Mouse (Mus musculus) natural killer cell, adult 2 months (primary cell): Measurements from ENCODE around the gene Cpvl.

Experiments used
- DNase-seq, 2 experiments: peaks; one replicate each; pipeline ENCODE4 v3.0.0; 2022; ENCODE audit warnings: low spot score in 2 of 2

Cpvl gene

DNA sequence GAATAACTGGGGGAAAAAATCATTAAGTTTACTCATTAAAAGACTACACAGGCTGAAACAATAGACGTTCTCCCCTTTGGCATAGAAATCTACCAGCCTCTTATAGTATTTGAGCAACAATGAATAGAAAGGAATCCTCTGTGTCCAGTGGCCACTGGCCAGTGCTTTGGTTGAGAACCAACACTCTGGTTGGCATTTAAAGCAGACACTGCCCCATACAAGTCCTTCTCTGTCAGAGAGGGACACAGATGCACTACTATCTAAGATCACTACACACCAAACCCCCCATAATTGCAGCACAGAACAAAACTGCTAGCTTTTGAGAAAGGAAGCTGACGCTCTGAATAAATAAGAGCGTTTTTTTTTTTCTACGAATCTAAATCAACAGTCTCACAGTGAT lies 93.5 kb downstream of the Cpvl start:
- no peak for DNase-seq

DNA sequence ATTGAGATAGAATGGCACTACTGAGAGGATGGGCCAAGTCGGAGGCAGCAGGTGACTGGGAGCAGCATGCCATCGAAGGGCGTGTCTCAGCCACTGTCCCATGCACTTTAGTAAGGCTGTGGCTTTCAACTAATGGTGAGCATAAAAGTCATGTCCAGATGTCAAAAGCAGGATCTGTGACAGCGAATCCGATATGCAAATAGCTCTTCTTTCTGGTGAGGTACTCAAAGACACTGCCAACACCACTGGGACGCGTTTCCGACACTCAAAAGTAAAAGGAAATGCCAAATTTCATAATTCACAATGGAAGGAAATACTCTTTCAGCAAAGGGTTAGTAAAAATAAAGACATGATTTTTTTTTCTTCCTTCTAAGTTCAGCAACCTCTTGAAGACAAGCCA lies 94.0 kb downstream of the Cpvl start:
- DNase-seq, result no peak

DNA sequence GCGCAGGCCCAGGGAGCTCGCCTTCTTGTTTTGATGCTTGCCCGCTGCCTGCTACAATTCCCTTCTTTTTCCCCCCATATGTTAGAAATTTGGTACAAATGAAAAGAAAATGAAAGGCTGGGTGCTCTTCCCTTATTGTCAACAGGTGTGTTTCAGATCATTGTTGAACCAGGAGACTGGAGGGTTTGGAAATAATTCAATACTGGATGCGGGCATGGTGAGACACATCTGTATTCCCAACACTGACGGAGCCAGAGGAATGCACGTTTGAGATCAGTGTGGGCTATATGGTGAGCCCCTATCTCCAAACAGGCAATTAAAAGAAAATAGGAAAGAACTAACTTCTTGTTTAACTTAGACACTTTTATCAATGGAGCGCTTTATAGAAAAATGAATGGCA lies 95.1 kb downstream of the Cpvl start:
- DNase-seq, result no peak

DNA sequence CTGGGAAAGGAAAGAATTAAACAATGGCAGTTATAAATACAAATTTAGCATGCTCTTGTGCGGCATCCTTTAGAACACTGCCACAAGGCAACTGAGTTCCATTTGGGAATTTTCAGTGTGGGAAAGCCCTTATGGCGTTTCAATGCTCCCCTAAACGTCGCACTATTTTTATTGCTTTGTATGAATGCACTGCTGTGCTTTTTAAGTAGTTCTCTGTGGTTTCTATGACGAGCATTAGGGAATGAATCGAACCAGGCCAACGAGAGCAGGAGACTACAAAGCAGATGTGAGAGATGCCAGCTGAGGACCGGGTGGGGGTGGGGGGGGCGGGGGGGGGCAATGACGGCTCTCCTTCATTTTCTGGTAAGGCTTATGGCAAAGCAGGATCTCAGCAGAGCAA lies 96.8 kb downstream of the Cpvl start:
- no peak for DNase-seq

DNA sequence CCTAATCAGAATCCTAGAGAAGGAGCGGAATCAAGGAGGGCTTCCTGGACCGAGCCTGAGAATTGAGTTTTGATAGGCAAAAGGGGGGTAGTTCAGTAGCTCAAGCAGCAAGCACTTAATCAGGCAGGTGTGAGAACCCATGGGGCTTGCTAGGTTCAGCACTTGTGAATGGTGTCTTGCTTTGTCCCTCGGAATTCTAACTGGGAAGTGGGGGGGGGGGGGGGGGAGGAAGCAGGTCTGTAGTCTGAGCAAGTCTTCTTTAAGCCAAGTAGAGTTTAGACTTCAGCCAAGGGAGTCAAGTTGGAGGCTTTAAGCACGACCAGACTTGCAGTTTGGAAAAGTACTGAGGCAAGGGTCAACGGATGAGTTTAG lies 97.2 kb downstream of the Cpvl start:
- no peak for DNase-seq

DNA sequence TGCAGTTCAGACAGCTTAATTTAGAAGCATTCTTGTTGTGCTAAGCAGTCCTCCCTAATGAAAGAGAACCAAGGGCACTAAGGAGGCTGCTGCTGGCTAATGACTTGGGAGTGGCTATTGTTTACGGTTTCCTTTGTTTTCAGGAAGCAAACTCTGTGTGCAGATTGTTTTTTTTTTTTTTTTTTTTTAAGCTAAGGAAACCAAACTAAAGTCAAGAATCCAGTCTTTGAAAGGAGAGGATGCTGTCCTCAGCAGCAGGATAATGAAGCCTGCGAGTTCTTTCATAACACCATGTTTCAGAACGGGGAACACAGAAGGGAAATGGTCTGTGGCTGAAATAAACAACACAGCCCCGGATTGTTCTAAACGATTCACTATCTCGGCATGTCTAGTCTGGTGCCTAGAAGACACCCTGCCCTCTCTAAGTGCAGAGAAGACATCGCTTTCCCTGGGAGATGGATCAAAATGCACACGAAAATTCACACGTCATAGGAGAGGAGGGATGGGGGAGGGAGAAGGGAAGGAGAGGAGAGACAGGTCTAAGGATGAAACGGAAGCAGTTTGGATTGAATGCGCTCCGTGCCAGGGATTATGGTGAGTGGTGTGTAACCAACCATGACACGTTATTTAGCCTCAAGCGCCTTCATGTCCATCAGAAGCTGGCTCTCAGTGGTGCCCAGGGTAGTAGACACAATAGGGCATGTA lies 97.8 kb downstream of the Cpvl start:
- DNase-seq, result no peak

DNA sequence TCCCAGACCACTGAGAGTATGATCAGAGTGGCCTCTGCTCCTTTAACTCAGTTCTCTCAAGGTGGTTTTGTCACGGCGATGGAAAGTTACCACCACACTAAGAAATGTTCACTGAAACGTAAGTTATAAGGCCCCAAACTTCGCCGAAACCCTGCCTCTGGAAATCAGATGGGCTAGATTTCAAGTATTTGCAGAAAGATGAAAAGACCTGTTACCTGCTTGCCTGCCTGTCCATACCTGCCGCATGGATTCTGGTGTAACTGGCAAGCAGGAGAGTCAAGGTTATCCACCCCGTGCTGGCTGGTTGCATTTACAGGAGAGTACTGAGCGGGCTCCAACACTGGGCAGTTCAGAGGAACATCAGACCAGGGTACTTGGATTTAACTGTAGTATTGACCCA lies 98.9 kb downstream of the Cpvl start:
- no peak for DNase-seq

DNA sequence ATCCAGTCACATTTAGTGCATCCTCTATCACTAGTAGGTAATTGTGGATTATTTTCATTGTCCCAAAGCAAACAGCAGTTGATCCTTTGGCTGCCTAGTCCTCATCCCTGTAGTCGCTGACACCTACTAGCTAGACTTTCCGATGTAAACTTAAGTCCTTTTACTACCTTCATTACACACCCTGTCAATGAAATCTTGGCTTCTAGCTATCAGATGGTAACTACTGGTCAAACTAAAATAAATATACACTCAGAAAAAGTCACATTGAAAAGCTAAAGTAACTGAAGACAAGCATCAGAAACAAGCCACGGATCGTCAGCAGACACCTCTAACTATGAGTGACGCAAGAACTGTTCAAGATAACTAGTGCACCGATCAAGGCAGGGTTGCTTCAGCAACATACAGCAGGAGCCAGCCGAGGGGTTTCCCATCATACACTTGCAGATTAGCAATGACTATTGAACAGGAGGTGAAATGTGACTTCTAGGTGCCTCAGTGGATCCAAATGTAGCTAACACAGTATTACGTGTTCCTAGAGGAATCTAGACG lies 103.5 kb downstream of the Cpvl start:
- DNase-seq, result no peak

DNA sequence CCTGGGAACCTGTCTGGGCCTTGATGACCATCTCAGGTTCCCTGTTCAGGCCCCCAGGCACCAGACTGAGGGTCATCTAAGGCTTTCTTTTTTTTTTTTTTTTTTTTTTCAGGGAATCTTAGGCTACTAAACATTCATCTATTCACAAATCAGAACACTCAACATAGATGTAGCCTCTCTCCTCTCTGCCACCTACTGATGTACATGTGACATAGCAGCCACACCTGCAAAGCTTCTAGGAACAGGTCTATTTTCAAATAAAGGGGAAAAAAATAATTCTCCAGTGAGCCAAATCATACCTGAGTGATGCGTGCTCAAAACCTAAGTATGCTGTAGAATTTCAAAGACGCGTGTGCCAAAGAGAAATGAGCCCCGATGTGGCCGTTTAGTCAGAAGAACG lies 106.6 kb downstream of the Cpvl start:
- no peak for DNase-seq

DNA sequence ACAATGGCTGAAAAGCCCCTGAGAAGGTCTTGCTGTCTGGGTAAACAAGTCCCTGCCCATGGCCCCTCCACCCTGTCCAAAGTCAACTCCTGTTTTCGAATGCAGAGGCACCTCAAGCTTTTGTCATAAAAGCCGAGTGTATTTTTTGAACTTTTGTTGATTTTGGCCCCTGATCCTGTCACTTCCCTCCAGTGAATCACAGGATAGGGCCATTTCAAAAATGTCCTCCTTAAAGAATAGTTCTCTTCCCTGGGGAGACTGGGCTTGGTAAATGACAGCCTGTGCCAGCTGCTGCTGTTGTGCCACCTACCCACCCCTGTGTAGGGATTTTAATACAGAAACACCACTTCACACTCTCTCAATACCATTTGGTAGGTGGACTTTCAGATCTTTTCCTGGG lies 115.5 kb downstream of the Cpvl start:
- no peak for DNase-seq

DNA sequence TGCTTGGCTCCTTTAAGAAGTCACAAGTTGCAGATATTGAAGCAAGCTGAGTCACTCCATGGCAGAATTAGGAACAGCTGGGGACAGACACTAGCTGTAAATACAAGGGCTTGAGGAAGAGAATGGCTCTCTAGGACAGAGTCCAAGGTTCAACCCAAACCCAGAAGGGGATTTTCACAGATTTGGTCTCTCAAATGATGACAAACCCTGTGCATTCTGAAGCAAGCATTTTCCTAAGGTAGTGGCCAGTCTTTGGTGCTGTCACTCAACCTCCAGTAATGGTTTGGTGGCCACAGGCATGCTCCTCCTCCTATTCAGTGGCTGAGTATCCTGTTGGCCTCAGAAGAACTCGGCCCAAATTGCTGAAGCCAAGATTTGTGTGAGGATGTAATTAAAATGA lies 119.4 kb downstream of the Cpvl start:
- DNase-seq, result no peak

DNA sequence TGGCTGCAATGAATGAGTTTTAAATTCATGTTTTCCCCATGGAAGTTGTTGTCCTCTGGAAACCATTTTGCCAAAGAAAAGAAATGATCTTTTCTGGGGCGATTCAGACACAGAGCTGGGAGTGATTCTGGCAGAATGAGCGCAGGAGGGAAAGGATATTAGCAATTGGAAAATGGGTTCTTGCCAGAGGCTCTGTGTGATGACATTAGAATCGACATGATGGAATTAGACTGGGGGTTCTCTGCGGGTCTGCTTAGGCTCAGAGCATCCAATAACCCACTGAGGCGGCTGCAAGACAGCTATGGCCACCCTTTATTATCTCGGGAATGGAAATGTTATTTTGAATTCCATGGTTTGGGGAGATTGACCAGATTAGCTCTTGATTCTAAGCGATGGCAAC lies 120.6 kb downstream of the Cpvl start:
- DNase-seq, result no peak

DNA sequence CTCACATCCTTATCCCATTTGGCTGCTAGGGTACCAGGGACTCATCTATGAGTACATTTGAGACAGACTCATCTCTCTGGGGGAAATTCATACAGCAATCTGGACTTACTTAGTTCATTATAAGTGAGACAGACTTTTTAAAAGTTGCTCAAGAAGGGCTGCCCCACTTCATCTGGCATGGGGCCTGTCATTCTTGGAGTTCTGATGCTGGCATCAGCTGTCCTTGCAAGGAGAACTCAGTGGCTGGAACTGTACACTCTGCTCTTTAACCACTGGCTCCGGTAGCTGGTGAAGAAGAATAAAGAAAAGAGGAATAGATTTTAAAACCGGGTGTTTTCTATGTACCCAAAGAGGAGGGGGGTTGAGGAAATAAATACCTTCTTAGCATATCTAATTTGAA lies 121.7 kb downstream of the Cpvl start:
- DNase-seq, result no peak

DNA sequence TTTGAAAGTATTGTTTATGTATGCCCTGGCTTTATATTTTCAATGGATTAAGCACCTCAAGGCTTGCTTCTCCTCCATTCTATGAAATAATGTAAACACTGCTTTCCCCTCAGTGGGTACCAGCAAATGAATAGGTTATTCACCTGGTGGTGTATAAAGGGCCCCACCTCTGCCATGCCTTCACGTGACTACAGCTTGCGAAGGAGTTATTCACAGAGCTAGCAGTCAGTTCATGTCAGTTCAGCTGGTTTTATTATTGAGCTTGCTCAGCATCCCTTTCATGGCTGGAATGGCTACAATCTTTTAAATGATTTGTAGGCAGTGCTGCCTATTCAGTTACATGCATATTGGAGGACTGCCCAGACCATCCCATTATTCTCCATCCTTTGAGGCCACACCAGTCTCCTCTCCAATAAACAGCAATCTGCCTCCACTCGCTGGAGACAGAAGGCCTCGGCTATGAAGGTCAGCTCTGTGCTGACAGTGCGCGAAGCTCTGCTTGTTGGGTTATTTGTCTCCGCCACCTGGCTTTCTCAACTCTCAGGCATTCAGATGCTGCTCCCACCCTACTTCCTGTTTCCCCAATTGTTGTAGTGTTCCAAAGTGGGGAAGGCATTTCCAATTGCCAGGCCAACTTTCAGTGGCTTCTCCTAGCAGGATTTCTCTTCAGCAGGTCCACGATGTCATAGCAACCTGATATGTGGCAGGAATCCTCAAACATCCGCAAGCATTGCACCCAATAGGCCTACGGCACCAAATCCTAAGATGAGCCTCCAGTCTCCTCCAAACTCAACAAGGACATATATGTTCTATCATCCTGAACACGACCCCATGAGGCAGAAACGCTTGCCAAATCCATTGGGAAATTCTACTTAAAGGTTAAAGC lies 123.3 kb downstream of the Cpvl start:
- DNase-seq, result no peak

DNA sequence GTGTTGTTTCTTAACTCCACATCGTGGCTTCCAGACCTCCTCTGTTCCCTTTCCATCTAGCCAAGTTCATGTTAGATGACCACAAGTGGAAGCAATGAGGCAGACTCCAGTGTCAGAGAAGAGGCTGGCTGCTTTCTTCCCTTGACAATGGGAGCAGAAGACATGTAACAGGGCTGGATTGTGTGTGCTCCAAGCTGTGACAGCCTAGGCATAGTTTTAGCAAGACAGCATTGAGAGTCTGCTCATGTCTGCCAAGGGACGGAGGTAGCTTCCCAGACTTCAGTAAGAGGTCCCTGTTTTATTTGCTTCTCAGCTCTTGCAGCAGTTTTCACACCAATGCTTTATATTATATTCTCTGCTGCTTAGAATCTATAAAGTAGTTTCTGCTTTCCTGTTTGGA lies 124.2 kb downstream of the Cpvl start:
- no peak for DNase-seq

DNA sequence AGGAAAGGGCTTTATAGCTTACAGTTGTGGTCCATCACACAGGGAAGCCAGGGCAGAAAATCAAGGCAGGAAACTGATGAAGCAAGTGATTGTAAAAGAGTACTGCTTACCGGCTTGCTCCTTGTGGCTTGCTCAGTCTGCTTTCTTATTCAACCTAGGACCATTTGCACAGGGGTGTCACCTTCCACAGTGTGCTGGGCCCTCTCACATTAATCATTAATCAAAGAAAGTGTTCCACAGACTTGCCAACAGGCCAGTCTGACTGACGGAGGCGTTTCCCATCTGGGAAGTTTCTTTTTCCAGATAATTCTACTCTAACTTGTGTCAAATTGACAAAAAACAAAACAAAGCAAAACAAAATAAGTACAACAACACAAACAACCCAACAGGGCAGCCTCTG lies 124.9 kb downstream of the Cpvl start:
- no peak for DNase-seq

DNA sequence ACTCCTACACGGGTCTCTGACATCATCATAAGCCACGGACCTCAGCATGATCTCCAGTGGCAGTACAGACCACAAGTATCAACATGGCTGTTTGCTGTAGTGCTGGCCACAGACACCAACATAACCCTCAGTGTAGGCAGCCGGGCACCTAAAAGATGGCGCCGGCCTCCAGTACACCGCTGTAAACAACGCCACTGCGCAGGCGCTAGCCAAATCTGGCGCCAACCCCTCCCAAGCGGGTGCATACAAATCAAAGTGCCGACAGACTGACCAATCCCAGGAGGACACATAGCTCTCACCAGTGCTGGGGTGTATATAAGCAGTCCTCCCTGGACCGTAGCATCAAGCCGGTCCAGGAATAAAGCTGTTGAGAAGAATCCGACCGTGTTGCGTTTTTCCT lies 133.8 kb downstream of the Cpvl start:
- no peak for DNase-seq

DNA sequence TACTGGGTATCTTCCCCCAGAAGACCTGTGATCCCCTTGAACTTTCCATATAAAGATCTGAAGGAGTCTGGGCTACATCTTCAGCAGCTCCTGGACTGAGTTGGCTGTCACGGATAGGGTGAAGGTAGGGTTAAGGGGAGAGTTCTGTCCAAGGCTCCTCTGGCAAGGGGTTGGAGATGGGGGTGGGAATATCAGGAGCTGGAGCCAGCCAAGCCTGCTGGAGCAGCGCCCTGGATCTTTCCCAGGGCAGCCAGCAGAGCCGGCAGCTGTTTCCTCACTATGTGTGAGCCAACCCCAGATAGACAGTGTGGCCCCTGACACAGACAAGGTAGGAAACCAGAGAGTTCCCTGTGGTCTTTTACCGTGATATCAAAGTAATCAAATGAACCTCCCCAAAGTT lies 153.3 kb downstream of the Cpvl start:
- no peak for DNase-seq
